Mouse (Mus musculus) subcutaneous adipose tissue, adult 2 months (tissue): ENCODE measurements around the gene Lpin2. TPM values are rescaled to one million over a fixed set of nuclear protein-coding genes. Genes with fewer than 3 reads are reported as not detected.

Source experiments
- polyA plus RNA-seq: library from polyadenylated mRNA; depleted of rRNA; stranded (reverse); fragments of >200 nt; gene quantifications from 2 replicates; pipeline ENCODE4 v1.2.3, GENCODE M21; 2012; ENCODE audit warnings: low replicate concordance; rRNA removed

Gene Lpin2
- 5.2 and 12.0 TPM in 2 replicates for polyA plus RNA-seq

GRCm38 (mm10) chr17:71182211-71182721 lies at the start of gene Lpin2:
Gene Lpin2, plus strand, starts transcription at chr17:71182560.

Other genes with a start within 250 kb of the Lpin2 start
- gene Myom1, start 179.9 kb upstream of the Lpin2 start, polyA plus RNA-seq: 8.8 and 59.9 TPM in 2 replicates
- 189 and 337 TPM in 2 replicates for gene Myl12a, start 179.7 kb upstream of the Lpin2 start, polyA plus RNA-seq
- 35.6 and 43.5 TPM in 2 replicates for gene Emilin2, start 129.4 kb downstream of the Lpin2 start, polyA plus RNA-seq